Mouse (Mus musculus): ENCODE measurements at regions not wholly inside any gene's neighbourhood (a gene's known extent, or its start where the extent isn't known, plus 50 kb on each side); places are given as distances from the start of the nearest gene placed in this dataset.

- TF ChIP-seq ZC3H11A (IDR thresholded peaks at IDR 0.05; ENCODE audit: borderline replicate concordance, low read depth, low read length) (no peak), MAFK (IDR thresholded peaks at IDR 0.05; ENCODE audit: insufficient read depth, low read depth, low read length) (no peak), HCFC1 (IDR thresholded peaks at IDR 0.05; ENCODE audit: borderline replicate concordance, insufficient read depth, low read length) (no peak), CHD2 (IDR thresholded peaks at IDR 0.05; ENCODE audit: low read depth, low read length) (no peak)
These were observed 125.8 kb upstream of the Maf start for GRCm38 (mm10) chr8:115833391-115833790.

All from ES-E14 (cell line).